14 mouse cellular contexts compared by ENCODE assay signal in the genomic region with DNA sequence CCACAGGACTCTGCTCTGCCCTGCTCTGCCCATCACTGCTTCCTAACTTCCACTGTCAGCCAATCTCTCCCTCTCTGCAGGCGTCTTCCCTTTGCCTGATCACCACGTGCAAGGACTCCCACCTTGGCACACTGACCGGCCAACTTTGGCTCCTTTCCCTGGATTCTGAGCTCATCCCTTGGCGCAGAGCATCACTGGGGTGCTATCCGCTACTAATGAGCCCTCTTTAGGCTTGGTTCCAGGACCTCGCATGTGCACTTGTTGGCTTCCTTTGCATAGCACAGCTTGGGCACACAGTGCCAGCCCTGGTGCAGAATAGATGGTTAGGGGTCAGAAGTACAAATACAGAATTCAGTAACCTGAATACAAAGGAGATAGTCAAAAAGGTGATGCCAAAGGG. TPM values are rescaled to one million over a fixed set of nuclear protein-coding genes. Genes with fewer than 3 reads are reported as not detected.
A peak's percentile ranks its signal among the peaks of the same experiment; 100 is the strongest.
DNase-seq lines count a peak whose midpoint lies in the region; ATAC-seq and TF ChIP-seq lines count a peak whose summit lies in the region.
"Had no signal": no experiment of that assay in that cellular context is flagged by ENCODE, and none has a peak within 500 bp of the region (broad histone marks: within the 10 kb centered on the region; RNA-seq: fewer than 3 reads in every experiment).

No protein-coding gene starts in this region.

- 60% methylated on average over 6 of the region's 6 CpGs for WGBS in forebrain, embryonic 13.5 days
- 79% methylated on average over 6 of the region's 6 CpGs for WGBS in forebrain, embryonic 11.5 days

- no peak overlapping the region for H3K27ac ChIP-seq in forebrain, embryonic 13.5 days
- no peak overlapping the region for H3K27ac ChIP-seq in forebrain, embryonic 11.5 days (ENCODE audit: low read depth, low read length)
- H3K27ac ChIP-seq: neural tube, embryonic 12.5 days had no signal

- peak; percentile 51 for ATAC-seq in forebrain, embryonic 13.5 days
- no peak for ATAC-seq in forebrain, embryonic 11.5 days (replicated peaks; ENCODE audit: low FRiP score)

- H3K4me2 ChIP-seq in forebrain, embryonic 13.5 days, result no peak overlapping the region
- no peak overlapping the region for H3K4me2 ChIP-seq in forebrain, embryonic 11.5 days (ENCODE audit: low read depth, low read length, severe bottlenecking)
- H3K4me2 ChIP-seq: neural tube, embryonic 12.5 days had no signal

- TF ChIP-seq POLR2A in brain, embryonic 14.5 days (IDR thresholded peaks at IDR 0.05; ENCODE audit: borderline replicate concordance, extremely low read depth, insufficient read depth, insufficient read length, poor library complexity, severe bottlenecking), result no peak

- H3K27me3 ChIP-seq in forebrain, embryonic 13.5 days, result no peaks in the 10 kb centered on the region
- no peaks in the 10 kb centered on the region for H3K27me3 ChIP-seq in forebrain, embryonic 11.5 days (ENCODE audit: control insufficient read depth, insufficient read depth, low read length)
- H3K27me3 ChIP-seq: neural tube, embryonic 12.5 days had no signal

- no peaks in the 10 kb centered on the region for H3K4me1 ChIP-seq in forebrain, embryonic 13.5 days
- no peaks in the 10 kb centered on the region for H3K4me1 ChIP-seq in forebrain, embryonic 11.5 days (replicated peaks; ENCODE audit: control insufficient read depth, insufficient read depth, low read length)
- H3K4me1 ChIP-seq: neural tube, embryonic 12.5 days had no signal

- no peak overlapping the region for H3K4me3 ChIP-seq in forebrain, embryonic 13.5 days
- no peak overlapping the region for H3K4me3 ChIP-seq in forebrain, embryonic 11.5 days (ENCODE audit: low read depth, low read length)
- H3K4me3 ChIP-seq: neural tube, embryonic 12.5 days had no signal

- DNase-seq in forebrain, embryonic 11.5 days (ENCODE audit: low spot score), result no peak
- peak; percentile 31 to 36 for DNase-seq in left cerebral cortex, postnatal 10 days (ENCODE audit: extremely low spot score in 1 of 2, low spot score in 2 of 2)
- DNase-seq in left cerebral cortex, adult 8-10 months (ENCODE audit: low spot score in 2 of 2), result no peak
- peak; percentile 84 for DNase-seq in brain, embryonic 14.5 days (ENCODE audit: low read depth)
- DNase-seq in kidney, postnatal 25 days, result peak; percentile 72 to 77
- DNase-seq in T-cell, adult 2 months (ENCODE audit: low spot score), result no peak
- DNase-seq in gastrocnemius, postnatal 25 days, result no peak

- H3K36me3 ChIP-seq in forebrain, embryonic 13.5 days (ENCODE audit: poor library complexity, severe bottlenecking), result no peaks in the 10 kb centered on the region
- H3K36me3 ChIP-seq in forebrain, embryonic 11.5 days (ENCODE audit: control insufficient read depth, insufficient read depth, low read length), result no peaks in the 10 kb centered on the region
- H3K36me3 ChIP-seq: neural tube, embryonic 12.5 days had no signal

- H3K9me3 ChIP-seq in forebrain, embryonic 13.5 days (replicated peaks), result no peaks in the 10 kb centered on the region
- no peaks in the 10 kb centered on the region for H3K9me3 ChIP-seq in forebrain, embryonic 11.5 days (ENCODE audit: control insufficient read depth, low read length)
- H3K9me3 ChIP-seq: neural tube, embryonic 12.5 days had no signal

- H3K9ac ChIP-seq in forebrain, embryonic 13.5 days, result no peak overlapping the region
- H3K9ac ChIP-seq in forebrain, embryonic 11.5 days (ENCODE audit: low read length), result no peak overlapping the region
- H3K9ac ChIP-seq: neural tube, embryonic 12.5 days had no signal

- TF ChIP-seq CTCF in brain, embryonic 14.5 days (IDR thresholded peaks at IDR 0.05; ENCODE audit: borderline replicate concordance, extremely low read depth, insufficient read depth, insufficient read length), result no peak

- intact Hi-C loops in left cerebral cortex, postnatal 10 days (cut with DNase I), result loop anchor here (10.0 kb wide), 2 partner anchors 196 to 316 kb away; no protein-coding TSS in a partner anchor

RNA-seq across cellular contexts. Expression of a gene that starts 15.9 kb away (rescaled TPM):
- polyA plus RNA-seq in forebrain, embryonic 13.5 days (2015; fragmentation: Nextera tagmentation; extraction: Ambion mirVana), result 9.5 and 10.8 TPM in 2 replicates
- polyA plus RNA-seq in forebrain, embryonic 11.5 days (2014; fragmentation: Nextera tagmentation; extraction: Ambion mirVana), result 10.1 and 12.5 TPM in 2 replicates
- 10 to 100 TPM; 48.0 to 49.2 TPM for total RNA-seq in left cerebral cortex, postnatal 10 days (2021)
- total RNA-seq in left cerebral cortex, adult 8-10 months (2022), result 10 to 100 TPM; 44.6 to 52.0 (median 50.7) TPM
- polyA plus RNA-seq in brain, embryonic 14.5 days (2012; rRNA removed), result 10.6 and 17.0 TPM in 2 replicates
- total RNA-seq in gastrocnemius, postnatal 25 days (2021), result not detected

RNA-seq across cellular contexts. Expression of a gene that starts 17.0 kb away (rescaled TPM):
- polyA plus RNA-seq in forebrain, embryonic 13.5 days (2015; fragmentation: Nextera tagmentation; extraction: Ambion mirVana), result not detected in 2 replicates
- polyA plus RNA-seq in forebrain, embryonic 11.5 days (2014; fragmentation: Nextera tagmentation; extraction: Ambion mirVana), result not detected in 2 replicates
- not detected for total RNA-seq in left cerebral cortex, postnatal 10 days (2021)
- total RNA-seq in left cerebral cortex, adult 8-10 months (2022), result not detected
- not detected in 2 replicates for polyA plus RNA-seq in brain, embryonic 14.5 days (2012; rRNA removed)
- total RNA-seq in gastrocnemius, postnatal 25 days (2021), result not detected
- total RNA-seq: hematopoietic stem cell, adult 5-6 weeks; left cerebral cortex, postnatal 14 days had no signal
- polyA plus RNA-seq: cortical plate, adult 2 months; frontal cortex, adult 2 months; lung, embryonic 16.5 days; neural tube, embryonic 12.5 days had no signal

RNA-seq across cellular contexts. Expression of a gene that starts 47.9 kb away (rescaled TPM):
- 0.94 and 2.3 TPM in 2 replicates for polyA plus RNA-seq in forebrain, embryonic 13.5 days (2015; fragmentation: Nextera tagmentation; extraction: Ambion mirVana)
- polyA plus RNA-seq in forebrain, embryonic 11.5 days (2014; fragmentation: Nextera tagmentation; extraction: Ambion mirVana), result 0.71 and 1.9 TPM in 2 replicates
- 1 to 10 TPM in 1 of 2 experiments, not detected in 1; 4.3 TPM for total RNA-seq in left cerebral cortex, postnatal 10 days (2021)
- 1 to 10 TPM in 2 of 4 experiments, not detected in 2; 1.2 to 3.0 TPM for total RNA-seq in left cerebral cortex, adult 8-10 months (2022)
- 0.21 and 0.94 TPM in 2 replicates for polyA plus RNA-seq in brain, embryonic 14.5 days (2012; rRNA removed)
- total RNA-seq in gastrocnemius, postnatal 25 days (2021), result 1 to 10 TPM in 1 of 2 experiments, not detected in 1; 7.6 TPM

Comparison
In these comparisons a context has a peak if more than half of its experiments do, and no peak if none do; other contexts are left out.
1. DNase-seq: peak in left cerebral cortex, postnatal 10 days (2 of 2), brain, embryonic 14.5 days (single experiment) and kidney, postnatal 25 days (2 of 2); none in forebrain, embryonic 11.5 days (single experiment), left cerebral cortex, adult 8-10 months (0 of 2), T-cell, adult 2 months (single experiment) and gastrocnemius, postnatal 25 days (single experiment).
2. RNA of a gene that starts 15.9 kb away (total RNA-seq): 44.6 to 52.0 TPM in left cerebral cortex, adult 8-10 months and 48.0 to 49.2 TPM in left cerebral cortex, postnatal 10 days; not detected in gastrocnemius, postnatal 25 days; every median in the first group is over 10 times any median in the second.